Mouse (Mus musculus) brain, embryonic 14.5 days (tissue): Measurements from ENCODE around the gene Pde10a.

Source experiments
- CTCF ChIP-seq: fragments of 200-500 bp; IDR thresholded peaks from 2 replicates; pipeline ENCODE4 v1.5.1; 2012; ENCODE audit warnings: inconsistent platforms, mild to moderate bottlenecking, moderate library complexity, borderline replicate concordance; ENCODE audit not compliant: insufficient read depth, insufficient read length; ENCODE audit errors: extremely low read depth
- POLR2A ChIP-seq: fragments of 200-500 bp; IDR thresholded peaks from 2 replicates; pipeline ENCODE4 v1.6.1; 2012; ENCODE audit warnings: mild to moderate bottlenecking, inconsistent platforms, borderline replicate concordance; ENCODE audit not compliant: poor library complexity, insufficient read depth, insufficient read length, severe bottlenecking; ENCODE audit errors: extremely low read depth

DNA sequence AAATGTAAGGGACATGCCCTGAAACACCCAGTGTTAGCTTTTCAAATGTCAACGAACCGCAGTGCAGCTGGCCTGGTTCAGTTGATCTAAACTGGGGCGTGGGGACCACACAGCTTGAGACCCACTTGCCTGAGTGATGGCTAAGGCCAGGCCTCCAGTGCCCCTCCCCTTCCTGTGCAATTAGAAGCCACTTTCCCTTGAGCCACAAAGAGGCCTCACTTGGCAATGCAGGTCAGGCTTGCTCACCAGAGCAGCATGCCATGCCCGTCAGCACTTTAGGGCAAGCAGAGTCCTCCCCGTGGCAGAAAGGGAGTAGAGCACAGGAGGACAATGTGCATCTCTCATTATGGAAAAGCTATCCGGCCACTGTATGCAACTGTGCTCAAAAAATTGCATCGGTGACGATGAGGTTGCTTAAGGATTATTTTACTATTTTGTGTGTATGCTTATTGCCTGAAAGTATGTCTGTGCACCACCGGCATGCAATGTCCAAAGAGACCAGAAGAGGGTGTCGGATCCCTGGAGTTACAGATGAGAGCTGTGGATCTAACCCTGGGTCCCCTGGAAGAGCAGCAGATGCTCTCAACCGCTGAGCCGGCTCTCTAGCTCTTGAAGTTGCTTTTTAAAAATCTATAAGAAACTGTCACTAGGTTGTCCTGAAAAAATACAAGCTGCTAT, 114.7 kb downstream of the Pde10a start:
- TF ChIP-seq POLR2A (no peak), CTCF (0 out of 2 replicates have a peak, but pooled peaks have one; percentile 14)
